Mouse (Mus musculus): ENCODE data around the gene Gpsm1.

DNA sequence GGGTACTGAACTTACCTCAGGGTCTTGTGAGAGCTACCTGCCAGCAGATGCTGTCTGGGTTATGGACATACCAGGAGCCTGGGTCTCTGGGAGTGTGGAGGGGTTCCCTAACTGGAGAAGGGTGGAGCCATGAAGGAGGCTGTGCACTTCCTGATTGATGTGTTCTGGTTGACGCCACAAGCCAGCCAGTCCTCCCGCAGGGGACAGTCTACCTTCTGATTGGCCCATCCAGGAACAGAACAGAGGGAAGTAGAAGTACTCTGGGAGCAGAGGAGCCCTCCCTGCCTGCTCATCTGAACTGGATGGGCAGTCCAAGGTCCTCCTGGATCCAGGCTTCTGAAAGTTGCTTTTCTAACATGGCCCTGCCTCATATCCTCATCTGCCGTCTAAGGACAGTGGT, 45.5 kb downstream of the Gpsm1 start, which contains the start of gene Card9:
- TF ChIP-seq MYB (IDR thresholded peaks at IDR 0.05; ENCODE audit: low read depth, low read length): no peak
- TF ChIP-seq TCF12 (IDR thresholded peaks at IDR 0.05; ENCODE audit: low read depth, low read length): no peak
